Mouse (Mus musculus) forelimb bud, embryonic 11.5 days (tissue): ENCODE measurements around the gene Olfr10.
A peak's percentile ranks its signal among the peaks of the same experiment; 100 is the strongest.
"Not testable (repeated sequence)": the region's sequence is repeated elsewhere in the genome, so short reads cannot be mapped to it uniquely, and the experiment has no call there.

Experiments
- DNase-seq: peaks from one replicate; pipeline ENCODE4 v3.0.0-alpha.2; 2012; ENCODE audit warnings: low read depth, low spot score

Olfr10 gene

DNA sequence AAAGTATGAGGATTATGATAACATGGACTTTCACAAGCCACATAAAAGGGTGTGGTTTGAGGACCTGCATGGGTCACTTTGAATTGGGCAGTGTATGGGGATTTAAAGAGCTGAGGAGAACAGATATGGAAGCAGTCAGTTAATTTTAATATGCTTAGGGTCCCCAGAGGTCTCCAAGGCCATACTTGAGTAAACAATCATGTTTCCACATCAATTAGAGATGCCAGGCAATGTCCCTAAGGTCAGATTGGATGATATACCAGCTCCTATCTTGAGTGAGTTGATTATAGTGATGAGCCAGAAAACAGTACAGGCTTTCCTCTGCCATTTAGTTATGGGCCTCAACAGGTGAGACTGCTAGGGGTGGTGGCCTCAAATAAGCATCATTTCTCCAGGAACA lies at the start of gene Olfr10:
Gene Olfr10 (plus strand): TSS at position 301 of the 400 bp plus-strand sequence.
- DNase-seq, result no peak

DNA sequence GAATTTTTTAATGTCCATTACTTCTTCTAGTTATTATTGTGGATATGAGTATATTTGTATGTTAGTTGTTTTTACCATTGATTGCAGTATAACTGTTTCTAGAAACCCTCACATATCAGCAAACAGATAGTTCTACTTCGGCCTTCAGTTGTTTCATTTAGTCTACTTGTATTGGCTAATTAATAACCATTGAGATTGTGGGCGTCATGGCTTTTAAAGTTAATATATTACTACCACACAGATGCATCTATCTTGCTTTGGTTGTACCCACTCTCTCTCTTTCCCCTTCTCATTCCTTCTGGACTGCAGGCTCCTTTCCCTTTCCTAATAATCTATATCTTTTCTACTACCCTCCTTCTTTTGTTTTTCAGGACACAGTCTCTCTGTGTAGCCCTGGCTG lies 45.2 kb upstream of the Olfr10 start:
- no peak for DNase-seq

DNA sequence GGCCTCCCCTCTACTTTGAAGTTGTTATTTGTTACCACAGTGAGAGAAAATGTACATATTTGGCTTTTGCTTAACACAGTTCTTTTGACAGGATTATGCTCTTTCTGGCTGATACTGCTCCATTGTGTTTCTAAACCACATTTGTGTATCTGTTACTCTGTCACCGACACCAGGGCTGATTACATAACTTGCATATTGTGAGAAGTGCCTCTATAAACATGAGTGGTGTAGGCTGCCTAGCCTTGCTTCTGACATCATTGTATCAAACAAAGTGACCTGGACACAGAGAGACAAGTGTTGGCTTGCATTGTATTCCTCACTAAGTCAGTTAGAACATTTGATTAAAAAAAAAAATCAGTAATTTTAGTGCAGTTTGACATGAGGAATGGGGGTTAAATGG lies 44.7 kb upstream of the Olfr10 start:
- no peak for DNase-seq

DNA sequence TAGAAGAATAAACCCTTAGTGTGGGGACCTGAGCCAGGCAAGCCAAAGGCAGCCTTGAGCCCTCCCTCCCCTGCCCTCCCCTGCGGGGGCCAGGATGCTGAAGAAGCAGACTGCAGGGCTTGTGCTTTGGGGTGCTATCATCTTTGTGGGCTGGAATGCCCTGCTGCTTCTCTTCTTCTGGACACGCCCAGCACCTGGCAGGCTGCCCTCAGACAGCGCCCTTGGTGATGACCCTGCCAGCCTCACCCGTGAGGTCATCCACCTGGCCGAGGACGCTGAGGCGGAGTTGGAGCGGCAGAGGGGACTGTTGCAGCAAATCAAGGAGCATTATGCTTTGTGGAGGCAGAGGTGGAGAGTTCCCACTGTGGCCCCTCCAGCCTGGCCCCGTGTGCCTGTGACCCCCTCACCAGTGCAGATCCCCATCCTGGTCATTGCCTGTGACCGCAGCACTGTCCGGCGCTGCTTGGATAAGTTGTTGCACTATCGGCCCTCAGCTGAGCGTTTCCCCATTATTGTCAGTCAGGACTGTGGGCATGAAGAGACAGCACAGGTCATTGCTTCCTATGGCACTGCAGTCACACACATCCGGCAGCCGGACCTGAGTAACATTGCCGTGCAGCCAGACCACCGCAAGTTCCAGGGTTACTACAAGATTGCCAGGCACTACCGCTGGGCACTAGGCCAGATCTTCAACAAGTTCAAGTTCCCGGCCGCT lies 43.8 kb upstream of the Olfr10 start:
- DNase-seq, result no peak

DNA sequence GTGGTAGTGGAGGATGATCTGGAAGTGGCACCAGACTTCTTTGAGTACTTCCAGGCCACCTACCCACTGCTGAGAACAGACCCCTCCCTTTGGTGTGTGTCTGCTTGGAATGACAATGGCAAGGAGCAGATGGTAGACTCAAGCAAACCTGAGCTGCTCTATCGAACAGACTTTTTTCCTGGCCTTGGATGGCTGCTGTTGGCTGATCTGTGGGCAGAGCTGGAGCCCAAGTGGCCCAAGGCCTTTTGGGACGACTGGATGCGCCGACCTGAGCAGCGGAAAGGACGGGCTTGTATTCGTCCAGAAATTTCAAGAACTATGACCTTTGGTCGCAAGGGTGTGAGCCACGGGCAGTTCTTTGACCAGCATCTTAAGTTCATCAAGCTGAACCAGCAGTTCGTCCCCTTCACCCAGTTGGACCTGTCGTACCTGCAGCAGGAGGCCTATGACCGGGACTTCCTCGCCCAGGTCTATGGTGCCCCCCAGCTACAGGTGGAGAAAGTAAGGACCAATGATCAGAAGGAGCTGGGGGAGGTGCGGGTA lies 43.2 kb upstream of the Olfr10 start:
- no peak for DNase-seq

- no peak for DNase-seq
These were observed 42.3 kb upstream of the Olfr10 start for GRCm38 (mm10) chr11:49262286-49262685.

- no peak for DNase-seq
These were observed 41.4 kb upstream of the Olfr10 start for GRCm38 (mm10) chr11:49263149-49263548.

- DNase-seq, result no peak
These were observed 40.5 kb upstream of the Olfr10 start for GRCm38 (mm10) chr11:49264081-49264480.

GRCm38 (mm10) chr11:49264622-49265021 lies 39.9 kb upstream of the Olfr10 start:
- no peak for DNase-seq

DNA sequence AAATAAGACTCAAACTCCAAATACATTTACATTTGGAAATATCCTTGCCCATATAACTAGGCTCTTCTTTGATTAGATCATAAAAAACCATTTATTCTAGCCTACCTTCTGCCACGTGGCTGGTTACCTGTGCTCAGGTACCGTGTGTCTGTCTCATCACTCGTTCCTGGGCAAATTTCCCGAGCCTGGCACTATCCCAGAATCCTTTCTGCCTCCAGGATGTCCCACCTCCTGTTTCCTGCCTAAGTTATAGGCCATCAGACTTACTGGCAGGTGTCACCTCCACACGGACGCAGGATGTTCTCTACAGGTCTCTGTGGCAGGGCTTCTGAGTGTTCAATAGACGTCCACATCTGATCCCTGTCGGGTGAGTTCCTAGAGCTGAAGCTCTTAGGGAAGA lies 39.4 kb upstream of the Olfr10 start:
- DNase-seq, result no peak

- DNase-seq, result no peak
These were observed 37.9 kb upstream of the Olfr10 start for GRCm38 (mm10) chr11:49266671-49267070.

DNA sequence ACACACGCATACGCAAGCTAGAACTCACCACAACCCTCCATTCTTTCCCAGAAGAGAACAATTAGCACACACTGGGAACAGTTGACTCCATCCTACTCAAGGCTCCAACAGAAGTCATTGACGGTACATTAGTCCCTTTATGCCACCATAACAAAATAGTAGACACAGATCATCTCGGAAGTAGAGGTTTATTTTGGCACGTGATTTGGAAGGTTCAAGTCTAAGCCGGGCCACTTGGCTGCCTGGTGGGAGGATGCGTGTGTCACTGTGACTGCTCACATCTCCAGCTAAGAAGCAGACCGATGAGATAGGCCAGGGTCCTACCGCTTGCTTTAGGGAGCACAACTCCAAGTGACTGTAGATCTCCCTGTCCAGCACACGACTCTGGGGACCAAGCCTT lies 37.2 kb upstream of the Olfr10 start:
- no peak for DNase-seq

GRCm38 (mm10) chr11:49267970-49268579 lies 36.5 kb upstream of the Olfr10 start:
- no peak for DNase-seq

DNA sequence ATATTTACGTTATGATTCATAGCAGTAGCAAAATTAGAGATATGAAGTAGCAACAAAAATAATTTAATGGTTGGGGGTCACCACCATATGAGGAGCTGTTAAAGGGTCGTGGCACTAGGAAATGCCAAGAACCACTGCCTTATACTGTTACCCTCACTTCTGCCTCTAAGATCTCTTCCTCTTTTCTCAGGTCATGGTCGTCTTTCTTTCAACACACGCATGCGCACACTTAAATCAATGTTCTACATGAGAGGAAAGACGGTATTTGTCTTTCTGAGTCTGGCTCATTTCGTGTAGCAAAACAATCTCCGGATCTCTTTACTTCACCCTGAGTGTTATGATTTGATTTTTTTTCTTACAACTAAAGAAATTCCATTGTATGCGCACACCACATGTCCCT lies 34.8 kb upstream of the Olfr10 start:
- no peak for DNase-seq

DNA sequence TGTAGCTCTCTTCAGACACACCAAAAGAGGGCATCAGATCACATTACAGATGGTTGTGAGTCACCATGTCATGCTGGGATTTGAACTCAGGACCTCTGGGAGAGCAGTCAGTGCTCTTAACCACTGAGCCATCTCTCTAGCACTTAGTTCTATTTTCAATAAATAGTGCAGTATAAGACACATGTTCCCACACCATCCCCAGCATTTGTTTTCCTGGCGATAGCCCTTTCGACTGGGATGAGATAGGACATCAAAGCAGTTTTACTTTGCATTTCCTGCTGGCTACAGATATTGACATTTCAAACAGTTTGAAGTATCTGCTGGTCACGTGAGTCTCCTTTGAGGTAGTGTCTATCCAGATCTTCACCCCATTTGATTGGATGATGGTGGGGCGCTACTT lies 34.2 kb upstream of the Olfr10 start:
- DNase-seq, result no peak

DNA sequence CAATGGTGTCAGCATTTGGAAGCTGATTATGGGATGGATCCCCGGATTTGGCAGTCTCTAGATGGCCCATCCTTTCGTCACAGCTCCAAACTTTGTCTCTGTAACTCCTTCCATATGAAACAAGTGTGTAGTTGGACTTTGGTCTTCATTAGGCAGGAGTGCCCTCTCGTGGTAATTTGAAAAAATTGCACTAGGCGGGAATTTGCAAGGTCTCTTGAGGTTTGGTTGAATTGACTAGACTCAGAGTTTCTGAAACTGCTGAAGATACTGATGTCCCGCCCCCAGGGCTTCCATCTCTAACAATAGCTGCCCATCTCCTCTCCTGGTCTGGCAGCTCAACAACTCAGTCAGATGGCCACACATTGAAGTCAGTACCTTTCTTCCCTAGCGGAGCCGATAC lies 33.2 kb upstream of the Olfr10 start:
- peak; percentile 66 for DNase-seq

DNA sequence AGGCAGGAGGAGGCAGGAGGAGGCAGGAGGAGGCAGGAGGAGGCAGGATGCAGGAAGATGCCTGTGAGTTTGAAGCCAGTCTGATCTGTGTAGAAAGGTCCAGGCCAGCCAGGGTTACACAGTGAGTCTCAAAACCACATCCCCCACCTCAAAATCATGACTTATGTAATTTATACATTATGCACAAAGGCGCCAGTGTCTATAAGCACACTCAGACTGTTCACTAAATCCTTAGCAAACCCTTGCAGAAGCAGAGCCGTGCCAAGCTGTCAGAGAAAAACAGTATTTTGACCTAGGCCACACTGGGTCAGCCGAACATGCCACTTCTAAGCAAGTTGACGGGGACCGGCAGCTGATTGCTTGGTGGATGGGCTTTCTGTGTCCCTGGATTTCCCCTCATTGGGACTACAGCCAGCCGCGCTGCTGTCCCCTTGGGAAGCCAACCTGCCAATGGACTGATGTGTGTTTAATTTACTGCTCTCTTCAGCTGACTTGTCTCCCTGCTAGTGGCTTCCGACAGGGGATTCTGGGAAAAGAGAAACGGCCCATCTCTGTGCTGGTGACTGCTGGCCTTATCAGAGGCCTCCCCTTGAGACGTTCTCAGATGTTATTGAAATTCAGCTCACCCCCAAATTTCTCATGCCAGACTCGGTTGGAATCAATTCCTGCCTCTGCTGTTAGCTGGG lies 30.6 kb upstream of the Olfr10 start:
- no peak for DNase-seq

DNA sequence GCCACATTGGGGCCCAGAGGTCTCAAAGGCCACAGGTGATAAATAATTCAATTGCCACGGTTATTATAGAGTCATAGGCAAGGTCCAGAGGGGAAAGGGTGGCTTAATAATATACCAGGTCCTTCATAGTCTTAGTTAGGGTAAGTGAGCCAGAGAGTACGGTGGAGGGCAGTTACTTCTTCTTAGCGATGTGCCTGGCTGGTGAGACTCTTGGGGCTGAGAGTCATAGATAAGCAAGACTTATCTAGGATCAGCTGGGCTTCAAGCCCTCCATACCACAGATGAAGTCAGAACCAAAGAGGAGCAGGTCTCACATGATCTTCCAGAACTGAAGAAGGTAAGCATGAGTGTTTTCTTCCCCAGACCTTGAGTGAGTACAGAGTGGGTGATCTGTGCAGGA lies 26.3 kb upstream of the Olfr10 start, which contains the start of gene Olfr1393:
Gene Olfr1393 (plus strand): TSS at position 83 of the 400 bp plus-strand sequence.
- no peak for DNase-seq

DNA sequence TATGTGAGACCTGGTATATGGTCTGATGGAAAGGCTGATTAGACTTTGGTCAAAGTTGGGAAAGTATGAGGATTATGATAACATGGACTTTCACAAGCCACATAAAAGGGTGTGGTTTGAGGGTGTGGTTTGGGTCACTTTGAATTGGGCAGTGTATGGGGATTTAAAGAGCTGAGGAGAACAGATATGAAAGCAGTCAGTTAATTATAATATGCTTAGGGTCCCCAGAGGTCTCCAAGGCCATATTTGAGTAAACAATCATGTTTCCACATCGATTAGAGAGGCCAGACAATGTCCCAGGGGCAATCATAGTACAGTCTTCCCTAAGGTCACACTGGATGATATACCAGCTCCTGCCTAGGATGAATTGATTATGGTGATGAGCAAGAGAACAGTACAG lies 19.6 kb upstream of the Olfr10 start, which contains the start of gene Olfr1392:
Gene Olfr1392 (plus strand): TSS at position 301 of the 400 bp plus-strand sequence.
- not testable (repeated sequence) for DNase-seq

- no peak for DNase-seq
These were observed 17.3 kb upstream of the Olfr10 start for GRCm38 (mm10) chr11:49287251-49287650.

- DNase-seq, result no peak
These were observed 11.8 kb upstream of the Olfr10 start for GRCm38 (mm10) chr11:49292777-49293176.

GRCm38 (mm10) chr11:49308547-49308946 lies 4.0 kb downstream of the Olfr10 start:
- not testable (repeated sequence) for DNase-seq
